Mouse (Mus musculus): ENCODE results near the gene Fbxl18.
"Not testable (repeated sequence)": the region's sequence is repeated elsewhere in the genome, so short reads cannot be mapped to it uniquely, and the experiment has no call there.

The Fbxl18 gene

GRCm38 (mm10) chr5:142900651-142901050 lies 5.4 kb upstream of the Fbxl18 start:
- no peak for DNase-seq (ENCODE audit: low read depth, low spot score)

DNA sequence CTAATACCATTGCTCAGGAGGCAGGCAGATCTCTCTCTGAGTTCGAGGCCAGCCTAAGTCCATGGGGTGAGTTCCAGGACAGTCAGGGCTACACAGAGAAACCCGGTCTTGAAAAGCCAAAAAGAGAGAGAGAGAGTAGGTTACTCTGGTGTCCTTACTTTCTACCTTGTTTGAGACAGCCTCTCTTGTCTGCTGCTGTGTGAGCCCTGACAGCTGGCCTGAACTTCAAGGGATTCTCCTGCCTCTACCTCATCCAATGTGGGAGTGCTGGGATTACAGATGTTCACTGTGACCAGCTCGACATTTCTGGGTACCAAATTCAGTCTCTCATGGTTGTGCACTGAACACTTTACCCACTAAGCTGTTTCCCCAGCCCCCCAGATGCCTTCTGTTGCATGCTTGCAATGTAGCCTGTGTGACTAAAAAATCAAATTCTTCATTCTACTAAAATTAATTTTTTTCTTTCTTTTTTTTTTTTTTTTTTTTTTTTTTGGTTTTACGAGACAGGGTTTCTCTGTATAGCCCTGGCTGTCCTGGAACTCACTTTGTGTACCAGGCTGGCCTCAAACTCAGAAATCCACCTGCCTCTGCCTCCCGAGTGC lies 4.8 kb upstream of the Fbxl18 start:
- DNase-seq (ENCODE audit: low read depth, low spot score): no peak

DNA sequence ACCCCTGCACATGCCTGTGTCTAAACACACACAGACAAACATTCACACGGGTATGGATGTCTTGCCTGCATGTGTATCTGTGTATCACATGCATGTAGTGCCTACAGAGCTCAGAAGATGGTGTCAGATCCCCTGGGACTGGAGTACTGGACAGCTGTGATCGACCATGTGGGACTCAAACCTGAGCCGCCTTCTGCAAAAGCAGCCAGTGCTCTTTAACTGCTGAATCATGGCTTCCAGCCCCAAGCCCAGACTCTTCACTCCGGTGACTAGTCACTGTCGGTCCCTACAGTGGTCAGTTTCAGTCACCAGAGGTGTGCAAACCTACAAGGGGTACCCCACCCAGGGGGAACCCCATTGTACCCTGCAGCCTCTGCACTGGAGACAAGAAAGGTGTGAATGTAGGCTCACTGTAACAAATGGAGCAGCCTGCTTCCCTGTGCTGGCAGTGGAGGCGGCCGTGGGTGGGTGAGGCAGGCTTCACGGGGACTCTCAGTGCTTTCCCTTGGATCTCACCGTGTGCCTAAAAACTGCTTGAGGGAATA lies 3.9 kb upstream of the Fbxl18 start:
- no peak for DNase-seq (ENCODE audit: low read depth, low spot score)

DNA sequence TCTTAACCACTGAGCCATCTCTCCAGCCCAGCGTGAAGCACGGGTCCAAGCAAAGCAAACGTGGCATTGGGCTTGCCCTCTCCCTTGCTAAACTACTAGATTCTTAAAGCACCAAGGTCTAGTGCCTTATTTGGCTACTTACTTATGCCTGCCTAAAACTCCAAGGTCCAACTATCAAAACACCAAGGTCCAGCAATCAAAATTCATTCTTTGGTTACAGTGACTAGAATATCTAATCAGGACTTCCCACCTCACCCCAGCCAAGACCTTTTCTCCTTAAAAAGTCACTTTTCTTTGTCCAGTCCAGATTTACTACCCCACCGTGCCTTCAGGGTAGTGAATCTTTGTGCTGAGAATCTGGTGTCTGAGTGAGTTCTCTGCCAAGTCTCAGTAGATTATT lies 3.1 kb upstream of the Fbxl18 start:
- DNase-seq (ENCODE audit: low read depth, low spot score): no peak

GRCm38 (mm10) chr5:142897568-142898248 lies 2.5 kb upstream of the Fbxl18 start:
- DNase-seq (ENCODE audit: low read depth, low spot score): no peak

DNA sequence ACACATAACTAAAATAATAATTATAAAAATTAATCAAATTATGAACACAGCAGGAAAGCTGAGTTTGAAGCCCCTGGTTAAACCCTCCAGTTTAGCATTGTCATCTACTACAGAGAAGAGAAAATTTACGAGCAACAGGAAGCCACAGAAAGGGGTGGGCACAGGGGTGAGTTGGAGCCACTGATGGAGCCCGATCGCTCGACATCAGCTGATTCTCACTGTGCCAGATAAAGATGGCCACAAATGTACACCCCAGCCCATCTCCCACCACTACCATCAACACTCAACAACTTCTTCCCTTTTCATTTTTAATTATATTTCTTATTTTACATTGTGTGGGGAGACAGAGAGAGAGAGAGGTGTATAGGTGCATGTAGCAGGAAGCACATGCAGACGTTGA lies 1.5 kb upstream of the Fbxl18 start:
- DNase-seq (ENCODE audit: low read depth, low spot score): no peak

GRCm38 (mm10) chr5:142896192-142896591 lies 971 bp upstream of the Fbxl18 start:
- DNase-seq (ENCODE audit: low read depth, low spot score): no peak

DNA sequence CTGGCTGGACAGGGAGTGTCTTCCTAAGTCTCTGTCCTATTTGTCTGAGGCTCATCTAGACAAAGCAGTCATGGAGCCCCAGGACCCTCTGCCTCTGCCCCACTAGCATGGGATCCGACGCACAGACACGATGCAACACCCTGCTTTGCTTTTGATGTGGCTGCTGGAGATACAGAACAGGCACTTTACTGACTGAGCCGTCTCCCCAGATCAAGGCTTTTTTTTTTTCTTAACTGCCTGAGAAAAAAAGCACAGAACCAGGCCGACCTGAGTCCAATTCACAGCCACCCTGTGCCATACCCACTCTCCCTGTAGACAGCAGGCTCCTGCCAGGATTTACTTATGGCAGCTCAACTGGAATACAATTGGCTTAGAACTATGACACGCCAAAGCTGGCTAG lies 3.8 kb downstream of the Fbxl18 start:
- no peak for DNase-seq (ENCODE audit: low read depth, low spot score)

GRCm38 (mm10) chr5:142887533-142887932 lies 7.7 kb downstream of the Fbxl18 start:
- not testable (repeated sequence) for DNase-seq (ENCODE audit: low read depth, low spot score)

DNA sequence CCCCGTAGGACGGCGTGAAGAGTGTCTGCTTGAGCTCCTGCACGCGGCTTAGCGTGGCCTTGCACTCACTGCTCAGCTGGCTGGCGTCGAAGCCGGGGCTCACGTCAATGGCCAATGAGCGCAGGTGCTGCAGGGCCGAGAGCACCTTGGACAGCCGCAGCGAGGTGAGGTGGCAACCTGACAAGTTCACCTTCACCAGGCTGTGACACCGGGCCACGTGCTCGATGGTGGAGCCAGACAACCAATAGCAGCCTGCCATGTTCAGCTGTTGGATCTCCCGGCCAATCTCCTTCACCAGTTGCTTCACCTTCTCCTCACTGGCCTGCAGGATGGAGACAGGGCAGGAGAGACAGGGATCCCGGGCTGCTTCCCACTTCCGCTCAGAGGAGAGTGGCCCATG lies 8.5 kb downstream of the Fbxl18 start:
- DNase-seq (ENCODE audit: low read depth, low spot score): no peak

- no peak for DNase-seq (ENCODE audit: low read depth, low spot score)
Measured at GRCm38 (mm10) chr5:142886181-142886580, 9.0 kb downstream of the Fbxl18 start.

GRCm38 (mm10) chr5:142882471-142882870 lies 12.8 kb downstream of the Fbxl18 start:
- DNase-seq (ENCODE audit: low read depth, low spot score): no peak

- no peak for DNase-seq (ENCODE audit: low read depth, low spot score)
Measured at GRCm38 (mm10) chr5:142881936-142882335, 13.3 kb downstream of the Fbxl18 start.

DNA sequence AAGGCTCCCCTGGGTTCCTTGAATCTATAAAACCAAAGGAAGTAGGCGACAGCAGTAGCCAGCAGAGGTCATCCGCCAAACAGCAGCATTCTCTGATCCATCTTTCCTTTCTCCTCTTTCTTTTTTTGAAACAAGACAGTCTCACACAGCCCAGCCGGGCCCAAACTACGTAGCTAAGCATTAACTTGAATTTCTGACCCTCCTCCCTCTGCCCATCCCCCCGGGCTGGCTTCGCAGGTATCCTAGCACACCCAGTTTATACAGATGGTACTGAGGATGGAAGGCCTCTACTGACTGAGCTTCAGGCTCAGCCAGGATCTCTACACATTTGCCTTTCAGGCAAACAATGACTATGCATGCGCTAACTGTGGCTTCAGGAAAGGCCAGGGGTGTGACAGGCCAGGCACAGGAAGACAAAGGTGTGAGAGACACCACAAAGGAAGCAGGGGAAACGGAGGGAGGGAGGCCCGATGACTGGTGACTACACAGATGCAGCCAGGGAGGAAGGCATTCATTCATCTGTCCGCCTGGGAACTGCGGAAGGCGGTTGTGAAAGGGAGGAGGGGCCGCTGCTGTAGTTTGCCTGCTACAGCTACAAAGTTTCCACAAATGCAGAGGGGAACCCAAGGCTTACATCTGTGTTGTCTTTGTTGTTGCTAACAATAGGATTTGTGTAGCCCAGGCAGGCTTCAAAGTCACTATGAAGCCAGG lies 14.3 kb downstream of the Fbxl18 start:
- DNase-seq (ENCODE audit: low read depth, low spot score): no peak

DNA sequence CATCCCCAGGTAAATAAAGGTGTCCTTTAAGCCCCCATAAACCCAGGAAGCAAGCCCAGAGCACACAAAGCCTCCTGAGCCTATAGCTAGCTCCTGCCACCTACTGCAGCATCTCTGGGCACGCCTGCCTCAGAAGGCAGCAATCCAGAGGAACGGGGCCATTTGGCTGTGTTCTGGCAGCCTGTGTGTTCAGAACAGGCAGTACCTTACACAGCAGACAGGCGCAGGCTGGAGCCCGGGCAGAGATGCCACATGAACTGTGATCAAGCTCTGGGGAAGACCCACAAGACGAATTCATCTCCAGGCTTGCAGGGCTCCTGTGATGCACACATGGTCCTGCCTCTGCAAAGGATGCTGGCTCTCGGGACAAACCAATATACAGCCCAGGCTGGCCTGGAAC lies 15.0 kb downstream of the Fbxl18 start:
- no peak for DNase-seq (ENCODE audit: low read depth, low spot score)

DNA sequence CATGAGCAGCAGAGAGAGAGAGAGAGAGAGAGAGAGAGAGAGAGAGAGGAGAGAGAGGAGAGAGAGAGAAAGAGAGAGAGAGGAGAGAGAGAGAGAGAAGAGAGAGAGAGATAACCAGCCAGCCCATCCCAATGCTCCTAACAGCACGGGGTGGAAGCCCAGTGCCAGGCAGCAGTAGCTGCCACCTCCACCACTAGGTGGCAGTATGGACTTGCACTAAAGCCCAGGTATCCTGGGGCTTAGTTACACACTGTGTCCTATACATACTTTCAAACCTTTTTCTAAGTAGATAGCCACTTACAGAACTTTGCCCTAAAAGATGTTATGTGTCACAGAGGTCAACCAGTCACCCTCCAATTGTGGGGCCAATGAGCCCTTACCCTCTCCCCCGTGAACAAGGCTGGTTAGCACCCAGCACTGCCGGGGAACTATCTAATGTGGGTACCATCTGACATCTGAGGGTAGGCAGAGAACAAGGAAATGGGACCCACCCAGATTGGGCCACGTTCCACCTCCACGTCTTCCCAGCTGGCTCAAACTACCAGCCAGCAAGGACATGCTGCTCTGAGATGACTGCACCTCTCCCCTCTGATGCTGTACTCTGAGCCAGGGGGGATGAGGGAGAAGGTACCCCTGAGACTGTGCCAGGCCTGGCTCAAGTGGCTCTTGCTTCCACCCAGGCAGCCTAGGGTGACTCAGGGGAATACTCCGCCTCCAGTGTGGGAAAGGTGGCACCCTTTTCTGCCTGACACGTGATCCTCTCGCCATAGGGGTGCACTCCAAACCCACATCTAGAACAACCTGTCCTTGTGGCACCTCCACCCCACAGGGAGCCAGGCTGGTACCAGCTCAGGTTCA lies 15.7 kb downstream of the Fbxl18 start:
- peak; percentile 92 for DNase-seq (ENCODE audit: low read depth, low spot score)

DNA sequence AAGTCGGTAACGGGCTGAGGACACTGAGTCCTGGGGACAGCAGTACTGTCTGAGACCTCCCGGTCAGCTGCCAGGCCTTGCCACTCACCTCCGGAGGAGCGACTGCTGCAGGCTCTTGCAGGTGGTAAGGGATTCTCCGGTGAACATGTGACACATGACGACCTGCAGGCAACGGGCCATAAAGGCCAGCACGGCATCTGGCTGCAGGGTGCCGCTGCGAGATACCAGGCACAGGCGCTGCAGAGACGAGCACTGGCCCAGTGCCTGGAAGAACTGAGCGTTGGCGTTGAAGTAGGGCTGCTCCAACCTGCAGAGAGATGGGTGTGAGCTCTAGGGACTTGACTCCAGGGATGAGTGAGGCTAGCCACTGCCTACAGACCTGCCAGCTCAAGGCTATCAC lies 16.7 kb downstream of the Fbxl18 start:
- DNase-seq (ENCODE audit: low read depth, low spot score): no peak

DNA sequence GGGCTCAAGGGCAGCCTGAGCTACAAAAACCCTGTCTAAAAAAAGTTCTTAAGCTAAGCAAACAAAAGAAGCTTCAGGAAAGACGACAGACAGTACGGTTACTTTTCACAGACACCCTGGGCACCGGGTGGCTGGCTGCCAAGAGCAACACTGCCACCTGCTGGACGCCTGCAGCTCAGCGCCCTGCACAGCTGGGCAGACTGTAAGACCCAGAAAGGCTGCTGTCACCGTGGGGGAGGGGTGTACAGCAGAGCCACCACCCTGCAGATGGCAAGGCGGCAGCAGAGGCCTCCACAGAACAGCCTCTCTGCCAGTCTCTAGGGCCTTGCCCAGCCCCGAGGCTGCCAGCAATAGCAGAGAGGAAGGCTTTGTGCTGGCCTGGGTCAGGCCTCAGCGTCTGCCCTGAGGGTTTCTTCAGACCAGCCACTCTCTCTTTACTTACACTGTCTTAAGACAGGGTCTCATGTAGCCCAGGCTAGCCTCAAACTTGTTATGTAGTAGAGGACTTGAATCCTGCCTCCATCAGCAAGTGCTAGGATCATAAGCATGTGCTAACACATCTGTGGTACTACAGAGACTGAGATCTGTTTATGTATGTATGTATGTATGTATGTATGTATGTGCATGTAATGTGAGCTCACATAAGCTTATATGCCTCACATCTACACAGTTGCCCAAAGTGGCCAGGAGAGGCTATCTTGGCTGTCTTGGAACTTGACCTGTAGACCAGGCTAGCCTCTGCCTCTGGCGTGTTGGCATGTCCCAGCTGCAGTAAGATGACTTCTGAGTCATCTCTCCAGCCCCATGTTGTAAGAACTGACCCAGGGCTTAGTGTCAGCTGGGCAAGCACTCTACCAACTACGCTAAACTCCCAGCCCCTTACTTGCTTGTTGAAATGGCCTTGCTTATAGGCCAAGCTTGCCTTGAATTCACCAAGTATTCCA lies 17.6 kb downstream of the Fbxl18 start:
- DNase-seq (ENCODE audit: low read depth, low spot score): peak; percentile 89

DNA sequence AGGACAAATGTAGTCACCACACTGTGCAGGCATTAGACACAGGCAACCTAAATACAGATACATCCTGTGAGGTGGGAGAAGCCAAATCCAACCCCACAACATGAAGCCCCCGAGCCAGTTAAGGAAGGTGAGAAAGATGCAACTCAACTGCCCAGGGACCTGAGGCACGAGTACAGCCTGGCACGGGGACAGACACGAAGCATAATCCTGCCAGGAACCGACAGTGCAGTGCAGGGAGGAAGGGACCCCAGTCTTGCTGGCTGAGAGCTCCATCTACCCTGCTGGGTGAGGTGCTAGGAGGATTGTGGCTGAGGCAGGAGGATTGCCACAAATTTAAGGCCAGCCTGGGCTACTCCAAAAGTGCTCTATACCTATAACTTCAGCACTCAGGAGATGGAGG lies 18.3 kb downstream of the Fbxl18 start:
- no peak for DNase-seq (ENCODE audit: low read depth, low spot score)

GRCm38 (mm10) chr5:142875513-142875905 lies 19.7 kb downstream of the Fbxl18 start:
- DNase-seq (ENCODE audit: low read depth, low spot score): no peak

Measured in mesoderm, embryonic 11.5 days (tissue).